Mouse (Mus musculus): ENCODE measurements around the gene Gm45753.
"Not testable (repeated sequence)": the region's sequence is repeated elsewhere in the genome, so short reads cannot be mapped to it uniquely, and the experiment has no call there.

The Gm45753 gene

DNA sequence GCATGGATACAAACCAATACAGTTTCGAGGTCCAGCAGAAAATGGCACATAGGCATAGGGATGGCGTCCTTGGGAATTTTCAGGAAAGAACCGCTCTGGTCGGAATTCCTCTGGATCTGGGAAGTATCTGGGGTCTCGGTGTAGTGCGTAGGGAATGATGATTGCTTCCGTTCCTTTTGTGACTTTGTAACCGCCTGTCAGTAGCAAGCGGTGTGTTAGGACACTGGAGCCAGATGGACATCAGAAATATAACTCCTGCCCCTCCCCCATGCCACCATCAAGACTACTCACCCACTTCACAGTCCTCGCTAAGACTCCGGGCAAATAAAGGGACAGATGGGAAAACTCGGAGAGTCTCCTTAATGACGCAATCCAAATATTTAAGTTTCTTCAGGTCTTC is at the start of gene Gm45753:
Gene Gm45753 (minus strand): TSS at position 101 of the 400 bp plus-strand sequence.
- DNase-seq (ENCODE audit: inconsistent ontology term): no peak

DNA sequence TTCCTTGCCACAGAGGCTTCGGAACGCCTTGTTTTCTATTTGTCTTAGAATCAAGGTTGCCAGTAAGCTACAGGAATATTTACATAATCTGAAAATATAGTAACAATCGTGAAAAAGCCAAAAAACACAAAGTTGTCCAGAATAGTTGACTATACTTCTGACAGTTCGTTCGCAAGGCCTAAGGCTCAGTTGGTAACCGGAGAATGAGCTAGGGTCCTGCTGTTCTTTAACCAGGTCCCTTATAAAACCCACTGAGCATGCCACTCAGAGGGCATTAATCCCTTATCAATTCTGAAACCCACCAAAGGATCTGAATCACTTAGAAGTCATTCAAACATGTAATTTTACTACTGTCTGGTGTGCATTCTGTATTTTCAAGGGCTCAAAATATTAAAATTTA is 47.5 kb upstream of the Gm45753 start:
- no peak for DNase-seq (ENCODE audit: inconsistent ontology term)

DNA sequence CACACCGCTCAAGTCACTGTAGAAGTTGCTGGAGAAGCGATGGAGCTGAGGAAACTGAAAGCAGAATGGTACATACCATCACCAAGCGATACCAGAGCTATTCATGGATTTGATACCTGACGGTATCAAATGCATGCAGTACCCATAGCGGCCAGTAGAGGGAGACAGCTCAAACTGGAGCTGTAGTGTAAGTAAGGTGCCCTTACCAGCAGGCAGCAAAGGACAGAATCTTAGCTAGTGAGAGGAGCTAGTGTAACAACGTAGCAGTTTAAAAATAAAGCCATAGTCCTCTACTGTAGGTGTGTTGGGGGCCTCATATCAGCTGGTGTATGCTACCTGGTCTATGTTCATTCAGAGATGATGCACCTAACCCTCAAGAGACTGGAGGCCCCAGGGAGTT is 36.8 kb upstream of the Gm45753 start:
- DNase-seq (ENCODE audit: inconsistent ontology term): peak; percentile 42

DNA sequence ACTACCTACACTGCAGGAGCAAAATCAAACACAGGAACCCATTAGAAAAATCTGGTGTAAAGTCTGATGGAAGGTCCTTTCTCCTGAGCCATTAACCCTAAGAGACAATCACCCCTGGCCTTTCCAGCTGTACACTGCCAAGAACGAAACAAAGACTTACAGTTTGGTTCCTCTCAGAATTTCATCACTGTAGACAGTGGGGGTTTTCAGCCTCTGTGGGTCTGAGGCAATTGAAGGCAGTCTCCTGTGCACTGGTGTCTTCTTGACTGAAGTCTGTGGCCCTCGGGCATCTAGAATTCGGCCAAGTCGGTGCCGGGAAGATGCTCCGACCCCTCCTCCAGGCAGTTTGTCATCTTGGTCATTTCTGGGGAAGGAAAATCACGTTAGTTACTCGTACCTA is 36.0 kb upstream of the Gm45753 start:
- no peak for DNase-seq (ENCODE audit: inconsistent ontology term)

DNA sequence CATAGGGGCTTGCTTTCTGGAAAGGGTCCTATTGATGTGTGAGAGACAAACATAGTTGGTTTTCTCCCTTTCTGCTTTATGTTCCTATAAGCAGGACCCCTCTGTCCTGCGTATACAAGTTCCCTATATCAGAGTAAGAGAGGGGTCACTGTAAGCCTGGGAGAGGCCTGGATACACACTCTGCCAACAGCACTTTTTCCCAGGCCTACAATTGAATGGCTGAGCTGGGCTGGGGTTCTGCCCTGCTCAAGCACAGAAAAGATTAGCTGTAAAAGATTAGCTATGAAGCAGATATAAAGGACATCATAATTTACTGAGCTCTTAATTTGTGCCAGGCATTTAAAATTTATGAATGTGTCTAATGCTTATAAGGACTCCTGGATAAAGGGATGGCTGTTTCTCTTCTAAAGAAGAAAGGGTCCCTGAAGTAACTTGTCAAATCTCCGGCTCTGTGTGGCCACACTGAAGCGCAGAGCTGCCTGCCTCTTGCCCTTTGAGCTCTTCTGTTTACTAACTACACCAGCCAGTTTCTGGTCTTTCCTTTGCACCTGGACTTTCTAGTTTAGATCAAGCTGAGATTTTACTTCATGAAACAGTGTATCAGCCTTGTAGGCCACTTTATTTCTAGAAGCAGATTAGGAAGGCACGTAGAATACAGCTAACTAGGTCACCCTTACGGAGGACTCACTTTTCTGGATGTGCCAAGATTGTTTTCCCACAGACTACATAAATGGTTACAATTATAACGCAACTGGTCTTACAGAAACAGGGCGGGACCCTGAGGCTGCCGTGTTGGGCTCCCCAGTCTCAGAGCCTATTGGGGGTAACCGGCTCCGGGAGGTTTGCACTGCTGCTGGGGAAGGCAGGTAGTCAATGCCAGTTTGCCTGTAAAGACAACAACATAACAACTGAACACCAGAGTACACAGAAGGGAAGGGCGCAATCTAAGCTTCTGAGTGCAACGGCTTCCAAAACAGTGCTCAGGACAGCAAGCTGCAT is 33.7 kb upstream of the Gm45753 start:
- DNase-seq (ENCODE audit: inconsistent ontology term): no peak

DNA sequence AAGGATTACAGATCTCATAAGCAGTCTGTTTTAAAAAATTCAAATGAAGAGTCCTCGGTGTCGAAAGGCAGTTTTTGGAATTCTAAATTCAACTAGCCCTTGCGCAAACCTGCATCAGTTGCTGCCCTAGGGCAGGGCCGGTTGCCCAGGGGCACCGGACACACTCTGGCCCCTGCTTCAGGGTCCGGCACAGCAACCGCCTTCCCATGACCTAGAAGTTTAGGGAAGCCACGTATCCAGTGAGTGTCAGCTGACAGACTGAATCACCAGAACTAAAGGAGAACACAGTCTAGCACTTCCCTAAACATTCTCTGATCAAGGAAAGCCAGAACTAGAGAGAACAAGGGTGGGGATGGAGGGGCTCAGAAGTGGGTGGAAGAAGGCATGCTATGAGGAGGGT is 25.2 kb upstream of the Gm45753 start:
- DNase-seq (ENCODE audit: inconsistent ontology term): peak; percentile 56

DNA sequence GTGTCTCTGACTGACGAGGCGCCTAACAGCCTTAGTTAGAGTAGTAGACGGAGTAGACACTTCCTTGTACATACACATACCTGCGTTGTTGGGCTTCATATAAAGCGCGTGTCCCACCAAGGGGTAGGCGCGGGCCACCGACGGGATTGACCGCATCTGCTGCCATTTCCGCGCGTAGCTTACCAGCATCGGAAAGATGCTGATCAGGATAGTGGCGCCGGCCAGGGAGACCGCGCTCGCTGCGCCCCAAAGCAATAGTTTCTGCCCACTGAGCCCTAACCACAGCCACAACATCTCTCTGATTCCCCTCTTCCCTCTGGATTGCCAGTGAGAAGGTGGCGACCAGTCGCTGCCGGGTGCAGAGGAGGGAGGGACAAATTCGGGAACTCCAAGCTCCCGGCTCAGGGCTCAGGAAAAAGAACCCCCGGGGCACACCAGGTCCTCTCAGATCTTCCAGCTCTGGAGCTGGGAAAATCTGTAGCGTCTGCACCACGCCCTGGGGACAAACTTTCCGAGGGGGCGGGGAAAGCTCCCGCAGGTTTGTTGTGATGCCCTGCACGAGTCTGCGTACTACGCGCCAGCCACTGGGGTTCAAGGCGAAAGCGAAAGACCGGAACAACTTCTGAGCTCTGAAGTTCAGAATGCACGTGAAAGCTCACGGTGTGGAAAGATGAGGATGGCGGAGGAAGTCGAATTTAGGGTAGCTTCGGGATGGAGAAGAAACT is 24.6 kb upstream of the Gm45753 start, which contains the start of gene Cyp4v3:
Gene Cyp4v3 (minus strand): TSS at position 532 of the 725 bp plus-strand sequence.
- DNase-seq (ENCODE audit: inconsistent ontology term): peak; percentile 82

DNA sequence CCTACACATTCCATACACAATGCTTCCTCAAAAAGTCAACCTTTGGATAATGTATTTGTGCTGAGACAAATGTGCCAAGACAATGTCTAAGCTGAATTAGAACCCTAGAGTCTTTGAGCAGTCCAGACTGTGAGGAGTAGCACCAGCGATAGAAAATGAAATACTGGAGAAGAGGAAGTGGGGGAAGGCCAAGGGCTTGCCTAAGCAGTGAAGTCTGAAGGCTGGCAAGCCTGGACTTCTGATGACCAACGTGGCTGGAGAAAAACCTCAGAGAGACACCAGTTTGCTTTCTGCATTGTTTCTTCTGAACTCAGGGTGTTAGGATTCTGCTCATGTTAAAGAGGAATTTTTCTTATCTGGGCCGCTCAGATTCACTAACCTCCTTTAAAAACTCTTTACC is 22.6 kb upstream of the Gm45753 start:
- DNase-seq (ENCODE audit: inconsistent ontology term): no peak

DNA sequence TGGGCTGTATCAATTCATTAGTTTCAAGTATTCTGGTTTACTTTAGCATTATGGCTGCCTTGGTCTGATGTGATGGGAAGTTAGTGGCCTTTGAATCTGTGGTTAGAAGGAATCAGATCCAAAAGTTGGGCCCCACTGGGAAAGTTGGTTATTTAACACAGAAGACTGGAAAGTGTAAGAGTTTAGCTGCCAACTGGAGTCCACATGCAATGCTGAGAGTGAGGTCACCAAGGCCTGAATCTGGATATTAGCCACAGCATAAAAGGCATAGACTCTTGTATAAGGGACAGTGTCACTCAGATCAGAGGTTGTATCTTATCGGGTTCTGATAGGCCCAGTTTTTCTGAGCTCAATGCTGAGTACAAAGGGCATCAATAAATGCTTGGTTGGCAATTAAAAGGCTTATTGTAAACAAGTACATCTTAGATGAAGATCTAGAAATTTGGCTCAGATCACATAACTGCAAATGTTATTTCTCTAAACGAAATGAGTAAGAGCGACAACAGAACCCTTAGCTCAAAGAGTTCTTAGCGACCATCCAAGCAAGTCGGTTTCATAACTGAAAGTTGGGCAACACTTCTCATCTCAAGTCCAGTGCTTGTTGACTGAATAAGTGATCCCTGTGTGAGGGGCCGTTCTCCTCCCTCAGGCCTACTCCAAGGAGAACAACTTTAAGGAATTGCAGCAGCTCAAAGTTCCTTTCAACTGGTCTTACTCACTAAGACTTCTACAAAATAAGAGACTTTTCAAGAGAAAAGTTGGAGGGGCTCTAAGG is 21.1 kb upstream of the Gm45753 start:
- DNase-seq (ENCODE audit: inconsistent ontology term): no peak

DNA sequence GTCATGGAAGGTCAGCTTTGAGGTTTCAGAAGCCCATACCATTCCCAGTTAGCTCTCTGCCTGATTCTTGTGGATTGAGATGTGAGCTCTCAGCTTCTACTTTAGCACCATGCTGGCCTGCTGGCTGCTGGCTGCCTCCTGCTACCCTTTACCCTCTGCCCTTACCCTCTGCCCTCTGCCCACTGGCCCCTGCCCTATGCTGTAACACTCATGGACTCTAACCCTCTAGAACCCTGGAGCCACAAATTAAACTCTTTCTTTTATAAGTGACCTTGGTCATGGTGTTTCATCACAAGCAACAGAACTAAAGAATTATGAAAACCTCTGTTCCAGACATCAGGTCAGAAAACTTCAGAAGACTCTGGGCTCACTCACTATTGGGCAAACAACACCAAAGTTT is 18.8 kb upstream of the Gm45753 start:
- DNase-seq (ENCODE audit: inconsistent ontology term): not testable (repeated sequence)

DNA sequence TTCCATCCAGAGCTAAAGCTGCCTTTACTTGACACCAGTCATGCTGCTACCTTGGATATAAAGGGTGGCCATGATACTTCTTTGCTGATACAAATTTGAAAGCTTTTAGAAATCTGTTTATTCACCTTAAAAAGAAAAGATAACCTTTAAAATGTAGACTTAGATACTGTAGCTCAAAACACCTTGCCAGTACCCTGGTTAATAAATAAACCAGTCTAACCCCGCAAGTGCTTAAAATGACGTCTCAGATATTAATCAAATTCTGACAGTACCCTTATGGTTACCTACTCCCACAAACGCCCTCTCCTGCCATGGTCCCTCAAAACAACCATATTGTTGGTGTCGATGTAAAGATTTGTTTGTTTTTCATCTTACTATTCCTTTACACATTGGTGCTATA is 15.9 kb upstream of the Gm45753 start:
- DNase-seq (ENCODE audit: inconsistent ontology term): no peak

DNA sequence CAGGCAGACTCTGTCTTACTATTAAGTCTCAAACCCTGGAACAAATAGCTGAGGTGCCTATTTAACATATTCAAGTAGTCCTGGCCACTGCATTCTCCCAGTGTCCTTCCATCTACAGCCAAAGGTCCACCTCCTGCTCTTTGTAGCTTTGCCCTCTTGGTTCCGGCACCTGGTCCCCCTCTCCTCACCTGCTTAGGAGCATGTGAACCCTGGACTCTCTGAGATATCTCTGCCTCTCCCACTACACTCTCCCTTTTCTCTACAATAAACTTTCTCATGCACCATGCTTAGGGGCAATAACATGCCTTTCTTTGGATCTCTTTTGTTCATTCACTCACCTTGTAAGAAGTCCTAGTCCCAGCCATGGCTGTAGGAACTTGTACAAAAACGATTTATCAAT is 13.1 kb upstream of the Gm45753 start:
- no peak for DNase-seq (ENCODE audit: inconsistent ontology term)

DNA sequence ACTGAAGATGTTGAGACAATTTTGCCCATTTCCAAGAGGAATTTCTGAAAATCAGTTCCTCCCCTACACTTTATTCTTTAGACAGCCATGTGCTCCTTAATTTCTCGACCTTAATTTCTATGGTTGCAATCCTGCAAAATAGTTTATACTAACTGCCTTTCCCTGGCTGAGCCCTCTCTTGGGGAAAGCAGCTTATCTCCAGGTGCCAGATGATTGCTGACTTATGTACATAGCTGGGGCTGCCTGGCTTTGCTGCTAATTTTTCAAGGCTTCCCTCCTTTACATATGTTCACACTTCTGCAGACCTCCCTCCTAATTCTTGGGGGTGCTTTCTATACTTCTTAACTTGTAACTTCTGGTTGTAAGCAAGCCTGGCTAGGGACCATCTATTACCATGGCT is 12.7 kb upstream of the Gm45753 start:
- DNase-seq (ENCODE audit: inconsistent ontology term): no peak

DNA sequence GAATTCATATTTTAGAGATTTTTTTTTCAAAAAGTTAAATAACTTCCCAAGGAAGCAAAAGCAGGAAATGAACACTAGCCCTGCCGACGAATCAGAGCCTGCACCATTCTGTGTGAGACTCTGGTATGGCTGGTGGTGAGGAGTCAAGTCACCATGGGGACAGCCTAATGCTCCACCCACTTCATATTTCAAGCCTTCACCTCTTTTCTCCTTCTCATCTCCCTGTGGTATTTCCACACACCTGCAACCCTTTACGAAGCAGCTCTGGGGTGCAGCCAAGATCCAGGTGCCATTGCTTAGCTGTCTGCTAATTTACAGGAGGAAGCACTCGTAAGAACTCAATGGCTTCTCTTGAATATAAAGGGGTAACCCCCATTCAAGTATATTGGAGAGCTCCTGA is 2.7 kb upstream of the Gm45753 start:
- DNase-seq (ENCODE audit: inconsistent ontology term): no peak

DNA sequence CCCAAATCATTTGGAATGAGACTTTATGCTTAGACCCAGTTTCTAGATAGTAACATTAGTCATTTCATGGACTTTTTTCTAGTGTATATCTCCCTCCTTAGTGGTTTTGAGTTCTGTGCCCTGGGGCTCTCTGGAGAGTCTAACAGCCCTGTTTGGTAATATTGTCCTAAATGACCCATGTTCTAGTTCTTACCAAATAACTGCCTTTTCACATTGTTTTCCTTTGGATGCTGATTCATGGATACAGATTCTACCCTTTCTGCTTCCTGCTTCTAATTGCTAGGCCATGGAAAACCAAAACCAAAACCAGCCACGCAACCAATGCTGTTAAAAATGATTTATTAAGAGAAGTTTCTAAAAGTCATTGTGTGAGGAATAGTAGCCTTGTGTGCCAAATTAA is 2.8 kb downstream of the Gm45753 start:
- peak; percentile 6 for DNase-seq (ENCODE audit: inconsistent ontology term)

DNA sequence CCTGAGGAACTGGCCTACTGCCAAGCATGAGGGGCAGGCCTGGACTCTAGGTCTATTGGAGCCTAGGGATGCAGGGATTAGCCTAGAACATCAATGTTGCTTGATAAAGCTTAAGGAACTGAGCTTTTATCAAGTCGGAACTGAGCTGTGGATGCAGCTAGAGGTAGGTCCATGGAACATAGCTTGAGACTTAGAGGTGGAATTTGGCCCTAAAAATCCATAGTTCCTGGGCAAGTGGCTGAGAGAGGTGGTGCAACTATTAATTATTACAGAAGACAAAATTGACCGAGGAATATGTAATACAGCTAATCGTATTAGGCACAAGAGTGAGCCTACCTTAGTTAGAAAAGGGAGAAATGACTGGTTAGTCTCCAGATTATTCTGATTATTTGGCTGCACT is 3.9 kb downstream of the Gm45753 start:
- no peak for DNase-seq (ENCODE audit: inconsistent ontology term)

DNA sequence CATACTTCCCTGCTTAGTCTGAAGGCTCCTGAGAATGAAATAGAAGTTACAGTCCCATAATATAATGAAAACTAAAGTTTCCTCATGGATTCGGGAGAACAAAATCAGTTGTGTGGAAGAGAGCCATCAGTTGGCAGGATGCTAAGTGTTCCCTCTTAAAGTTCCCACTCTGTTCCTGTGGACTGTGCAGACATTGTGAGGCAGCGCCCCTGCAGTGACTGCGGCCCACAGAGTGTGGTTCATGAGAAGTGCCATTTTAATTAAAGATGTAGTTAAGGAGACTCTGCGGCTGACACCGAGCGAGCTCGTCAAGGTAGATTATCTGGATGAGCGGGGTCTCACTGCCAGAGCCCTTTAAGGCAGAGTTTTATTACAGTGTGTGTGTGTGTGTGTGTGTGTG is 5.9 kb downstream of the Gm45753 start:
- no peak for DNase-seq (ENCODE audit: inconsistent ontology term)

DNA sequence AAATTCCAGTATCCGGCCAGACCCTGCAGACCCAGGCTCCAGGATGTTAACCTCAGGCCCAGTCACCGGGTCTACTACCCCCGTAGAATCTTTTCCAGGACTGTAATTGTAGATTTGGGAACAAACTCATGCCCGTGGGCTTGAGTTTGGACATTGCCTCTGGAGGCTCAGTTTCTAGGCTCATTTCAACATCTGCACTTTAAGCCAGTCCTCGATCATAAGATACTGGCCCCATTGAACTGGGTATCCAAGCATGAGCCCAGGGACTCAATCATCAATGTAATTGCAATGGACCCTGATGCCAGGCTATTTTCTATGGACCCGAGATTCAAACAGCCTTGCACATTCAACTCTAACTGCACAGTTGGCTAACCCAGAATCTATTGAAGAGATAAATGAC is 13.0 kb downstream of the Gm45753 start:
- DNase-seq (ENCODE audit: inconsistent ontology term): no peak

DNA sequence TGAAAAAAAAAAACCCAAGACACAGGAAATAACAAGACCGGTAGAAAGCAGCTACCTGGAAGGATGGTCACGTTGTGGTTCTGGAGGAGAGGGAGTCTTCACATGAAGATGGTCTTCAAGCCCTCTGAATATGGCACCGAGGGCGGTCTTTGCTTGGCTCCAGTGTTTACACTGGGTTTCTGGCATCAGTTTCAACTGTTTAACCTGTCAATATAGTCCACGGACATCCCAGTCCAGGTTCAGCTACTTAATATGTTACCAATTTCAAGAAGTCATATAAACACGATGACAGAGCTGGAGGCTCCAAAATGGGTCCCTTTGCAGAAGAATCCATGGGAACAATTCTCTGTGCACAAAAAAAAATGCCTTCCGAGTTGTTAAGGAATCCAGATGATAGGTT is 13.6 kb downstream of the Gm45753 start, which contains the start of gene Klkb1:
Gene Klkb1 (minus strand): TSS at position 173 of the 400 bp plus-strand sequence.
- no peak for DNase-seq (ENCODE audit: inconsistent ontology term)

DNA sequence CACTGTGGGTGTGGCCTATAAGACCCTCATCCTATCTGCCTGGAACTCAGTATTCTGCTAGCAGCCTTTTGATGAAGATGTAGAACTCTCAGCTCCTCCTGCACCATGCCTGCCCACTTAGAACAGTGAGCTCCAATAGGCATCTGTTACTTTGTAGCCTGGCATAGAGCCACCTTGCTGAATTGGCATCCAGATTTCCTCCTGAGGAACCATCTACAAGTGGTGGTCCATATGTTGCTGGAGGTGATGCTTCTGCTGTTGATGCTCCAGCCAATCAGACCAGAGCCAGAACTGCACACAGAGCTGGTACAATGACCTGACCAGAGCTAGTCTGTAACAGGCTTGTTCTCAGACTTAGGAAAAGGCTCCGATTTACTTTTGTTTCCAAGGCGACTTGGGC is 16.5 kb downstream of the Gm45753 start:
- no peak for DNase-seq (ENCODE audit: inconsistent ontology term)

DNA sequence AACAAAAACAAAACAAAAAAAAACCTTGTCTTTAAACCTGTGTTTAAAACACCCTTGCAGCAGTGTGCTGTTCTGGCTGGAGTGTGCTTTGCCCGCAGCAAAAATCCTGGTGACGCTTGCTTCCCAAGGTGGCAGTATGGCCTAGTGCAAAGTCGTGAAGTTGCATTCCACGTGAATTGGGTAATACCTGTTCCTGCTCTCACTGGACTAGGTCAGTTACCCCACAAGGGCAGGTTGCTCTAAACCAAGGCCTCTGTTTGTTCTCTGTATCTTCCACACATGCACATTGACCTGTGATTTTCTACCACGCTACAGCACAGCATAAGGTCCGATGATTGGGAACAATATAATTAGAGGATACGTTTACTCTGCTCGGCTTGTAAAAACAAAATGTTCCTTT is 26.6 kb downstream of the Gm45753 start:
- DNase-seq (ENCODE audit: inconsistent ontology term): no peak

DNA sequence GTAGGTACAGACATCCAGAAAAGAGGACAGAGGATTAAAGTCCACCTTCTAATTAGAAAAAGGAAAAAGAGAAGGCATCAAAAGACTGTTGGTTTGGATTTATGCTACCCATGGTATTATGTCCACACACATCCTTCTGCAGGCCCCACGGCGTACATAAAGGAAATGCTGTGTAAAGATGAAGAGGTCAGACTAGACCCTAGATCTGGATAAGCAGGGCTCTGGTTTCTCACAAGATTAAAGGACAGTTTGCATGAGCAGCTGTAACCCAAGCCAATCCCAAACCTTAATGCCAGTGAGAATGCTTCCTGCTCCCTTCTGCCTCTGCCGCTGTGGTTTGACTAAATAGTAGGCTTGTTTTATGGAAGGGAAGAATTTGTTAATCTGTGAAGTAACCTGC is 30.8 kb downstream of the Gm45753 start:
- no peak for DNase-seq (ENCODE audit: inconsistent ontology term)

Data from Muller cell, postnatal 12 days (primary cell).